Mouse (Mus musculus) heart, postnatal 0 days (tissue): ENCODE measurements at regions not wholly inside any gene's neighbourhood (a gene's known extent, or its start where the extent isn't known, plus 50 kb on each side); places are given as distances from the start of the nearest gene placed in this dataset.

Experiments
- CTCF ChIP-seq: IDR thresholded peaks from 2 replicates; pipeline ENCODE4 v1.5.1; 2016; ENCODE audit warnings: antibody characterized with exemption, control low read depth, low read depth
- EP300 ChIP-seq: IDR thresholded peaks from 2 replicates; pipeline ENCODE4 v1.6.1; 2016; ENCODE audit warnings: antibody characterized with exemption, low read depth

- no peak for TF ChIP-seq CTCF
- TF ChIP-seq EP300: no peak
These were observed 1088.8 kb upstream of the Tenm4 start for GRCm38 (mm10) chr7:95082248-95082647.
